Mouse (Mus musculus): ENCODE results near the gene Gm8159.
"Not testable (repeated sequence)": the region's sequence is repeated elsewhere in the genome, so short reads cannot be mapped to it uniquely, and the experiment has no call there.

Gm8159 gene

GRCm38 (mm10) chr14:4632052-4632451 lies at the start of gene Gm8159:
Gene Gm8159 (plus strand): TSS chr14:4632352.
- DNase-seq (ENCODE audit: low read depth, low spot score) = not testable (repeated sequence)

- not testable (repeated sequence) for DNase-seq (ENCODE audit: low read depth, low spot score)
These were observed 17.2 kb downstream of the Gm8159 start for GRCm38 (mm10) chr14:4649309-4649708.

GRCm38 (mm10) chr14:4650324-4650723 lies 18.2 kb downstream of the Gm8159 start:
- DNase-seq (ENCODE audit: low read depth, low spot score) = not testable (repeated sequence)

GRCm38 (mm10) chr14:4663892-4664291 lies 31.7 kb downstream of the Gm8159 start, which contains the start of gene Gm3239:
Gene Gm3239 (plus strand): TSS chr14:4664192.
- not testable (repeated sequence) for DNase-seq (ENCODE audit: low read depth, low spot score)

Data from retina, adult 2 months (tissue).